Mouse (Mus musculus) heart, adult 2 months (tissue): ENCODE results near the gene Acly. TPM values are rescaled to one million over a fixed set of nuclear protein-coding genes. Genes with fewer than 3 reads are reported as not detected.

ENCODE experiments used
- DNase-seq, 2 experiments: peaks; one replicate each; pipeline ENCODE4 v3.0.0; 2021
- H3K27ac ChIP-seq: fragments of 200-600 bp; 2 replicates; pipeline ENCODE4 v1.8.1; 2022
- H3K27me3 ChIP-seq: fragments of 200-500 bp; 2 replicates; pipeline ENCODE4 v1.6.1; 2012; ENCODE audit warnings: mild to moderate bottlenecking, low read length, inconsistent platforms, mixed read lengths; ENCODE audit not compliant: control insufficient read depth, insufficient read depth
- H3K36me3 ChIP-seq: fragments of 200-500 bp; 2 replicates; pipeline ENCODE4 v1.6.1; 2012; ENCODE audit warnings: low read length, inconsistent platforms; ENCODE audit not compliant: control insufficient read depth, insufficient read depth
- H3K4me1 ChIP-seq: fragments of 200-500 bp; 2 replicates; pipeline ENCODE4 v1.6.1; 2011; ENCODE audit warnings: low read length; ENCODE audit not compliant: control insufficient read depth, insufficient read depth
- H3K4me3 ChIP-seq: fragments of 200-600 bp; 2 replicates; pipeline ENCODE4 v1.8.1; 2022
- H3K79me2 ChIP-seq: fragments of 200-500 bp; replicated peaks from 2 replicates; pipeline ENCODE4 v1.6.1; 2012; ENCODE audit warnings: mild to moderate bottlenecking, inconsistent platforms, low read length, moderate library complexity, mixed read lengths; ENCODE audit not compliant: control insufficient read depth, insufficient read depth
- H3K9ac ChIP-seq: fragments of 200-500 bp; 2 replicates; pipeline ENCODE4 v1.6.1; 2012; ENCODE audit warnings: low read depth, mild to moderate bottlenecking, control low read depth, inconsistent platforms, low read length, mixed read lengths
- CTCF ChIP-seq: fragments of 200-600 bp; IDR thresholded peaks from 2 replicates; pipeline ENCODE4 v1.8.1; 2022; ENCODE audit warnings: antibody characterized with exemption, mild to moderate bottlenecking, moderate library complexity
- EP300 ChIP-seq: fragments of 200-500 bp; IDR thresholded peaks from 2 replicates; pipeline ENCODE4 v1.6.1; 2011; ENCODE audit warnings: low read depth, low read length, control low read depth; ENCODE audit not compliant: insufficient read depth
- POLR2A ChIP-seq: fragments of 200-500 bp; IDR thresholded peaks from 2 replicates; pipeline ENCODE4 v1.6.1; 2011; ENCODE audit warnings: mild to moderate bottlenecking, low read depth, low read length, control low read depth; ENCODE audit not compliant: insufficient read depth
- WGBS: fragments of 180-500 bp; shearing (Covaris S2); methylation state at CpG from one replicate; pipeline ENCODE4 v1.1.7; 2018; 5-methylcytosine and 5-hydroxymethylcytosine counted together
- intact Hi-C: fragments of 180-260 bp; cut with DNase I; formaldehyde crosslinking; loops from one replicate; pipeline ENCODE4 v1.15.1; 2025
- polyA plus RNA-seq: library from polyadenylated mRNA; depleted of rRNA; stranded (reverse); fragments of >200 nt; gene quantifications from 2 replicates; pipeline ENCODE4 v1.2.3, GENCODE M21; 2012
- total RNA-seq, 2 experiments: library from RNA; stranded (reverse); gene quantifications; 2 replicates each; pipeline ENCODE4 v1.2.3; 2021

Gene Acly
- total and polyA plus RNA-seq, 3 experiments, result 25.5 to 74.7 (median 34.6) TPM

- H3K4me1 ChIP-seq, result peaks cover 5% of the 10 kb centered on the region
- H3K9ac ChIP-seq, result peak overlapping the region; percentile 66
- no peaks in the 10 kb centered on the region for H3K36me3 ChIP-seq
- H3K27ac ChIP-seq, result no peak overlapping the region
- peak overlapping the region; percentile 26; the same call in 1 of the 2 replicates for H3K4me3 ChIP-seq
- H3K79me2 ChIP-seq, result no peaks in the 10 kb centered on the region
- intact Hi-C loops, result loop anchor here (2.0 to 10.0 kb wide), 4 partner anchors 48 to 494 kb away; partner anchors contain the start of genes Hcrt and Nkiras2
- DNase-seq, result peak; percentile 37 to 39
- TF ChIP-seq POLR2A, result no peak
- WGBS, result 9% methylated on average over 16 of the region's 16 CpGs
- H3K27me3 ChIP-seq, result no peaks in the 10 kb centered on the region
Observed at GRCm38 (mm10) chr11:100571202-100571567, 43.4 kb upstream of the Acly start.

- intact Hi-C loops, result loop anchor here (1.0 to 10.0 kb wide), 5 partner anchors 48 to 494 kb away; partner anchors contain the start of genes Hcrt and Nkiras2
- peak overlapping the region; percentile 66 for H3K9ac ChIP-seq
- no peak for TF ChIP-seq POLR2A
- TF ChIP-seq EP300, result peak; percentile 83
- peak; percentile 96 for TF ChIP-seq CTCF
Observed at GRCm38 (mm10) chr11:100570430-100571201, 42.8 kb upstream of the Acly start.

GRCm38 (mm10) chr11:100569789-100570188 lies 42.0 kb upstream of the Acly start:
- no peak overlapping the region for H3K9ac ChIP-seq
- intact Hi-C loops, result loop anchor here (1.0 to 10.0 kb wide), 5 partner anchors 49 to 495 kb away; partner anchors contain the start of genes Hcrt and Nkiras2
- WGBS, result 56% methylated on average over 9 of the region's 9 CpGs
- H3K4me1 ChIP-seq, result peaks cover 5% of the 10 kb centered on the region
- no peaks in the 10 kb centered on the region for H3K79me2 ChIP-seq
- no peak overlapping the region for H3K27ac ChIP-seq
- H3K36me3 ChIP-seq, result no peaks in the 10 kb centered on the region
- DNase-seq, result no peak
- H3K4me3 ChIP-seq, result no peak overlapping the region
- no peaks in the 10 kb centered on the region for H3K27me3 ChIP-seq
- TF ChIP-seq CTCF (no peak), POLR2A (no peak), EP300 (no peak)

More at GRCm38 (mm10) chr11:100570430-100571201, 42.8 kb upstream of the Acly start:
- H3K27me3 ChIP-seq, result no peaks in the 10 kb centered on the region
- 5% methylated on average over 8 of the region's 8 CpGs for WGBS
- H3K4me3 ChIP-seq, result peak overlapping the region; percentile 26; the same call in 1 of the 2 replicates
- DNase-seq, result peak; percentile 62 to 63
- peaks cover 5% of the 10 kb centered on the region for H3K4me1 ChIP-seq
- no peaks in the 10 kb centered on the region for H3K36me3 ChIP-seq
- H3K27ac ChIP-seq, result no peak overlapping the region
- H3K79me2 ChIP-seq, result no peaks in the 10 kb centered on the region

- no peak overlapping the region for H3K4me3 ChIP-seq
- H3K79me2 ChIP-seq, result no peaks in the 10 kb centered on the region
- intact Hi-C loops, result no loop called here
- H3K4me1 ChIP-seq, result peaks cover 4% of the 10 kb centered on the region
- WGBS, result 87% methylated on average over 8 of the region's 8 CpGs
- H3K27me3 ChIP-seq, result no peaks in the 10 kb centered on the region
- no peaks in the 10 kb centered on the region for H3K36me3 ChIP-seq
- DNase-seq, result no peak
- H3K9ac ChIP-seq, result no peak overlapping the region
- TF ChIP-seq CTCF, result no peak
- no peak for TF ChIP-seq POLR2A
- no peak for TF ChIP-seq EP300
- no peak overlapping the region for H3K27ac ChIP-seq
Observed at GRCm38 (mm10) chr11:100568692-100569091, 40.9 kb upstream of the Acly start.

- Histone ChIP-seq H3K9ac (no peak overlapping the region), H3K4me1 (peaks cover 4% of the 10 kb centered on the region), H3K79me2 (no peaks in the 10 kb centered on the region), H3K27ac (no peak overlapping the region), H3K4me3 (no peak overlapping the region), H3K27me3 (no peaks in the 10 kb centered on the region), H3K36me3 (no peaks in the 10 kb centered on the region)
- TF ChIP-seq POLR2A (no peak), CTCF (no peak), EP300 (no peak)
- DNase-seq, result no peak
- intact Hi-C loops, result no loop called here
- 43% methylated on average over 9 of the region's 9 CpGs for WGBS
Observed at GRCm38 (mm10) chr11:100567815-100568245, 40.0 kb upstream of the Acly start.

GRCm38 (mm10) chr11:100567229-100567628 lies 39.4 kb upstream of the Acly start:
- Histone ChIP-seq H3K4me1 (peaks cover 4% of the 10 kb centered on the region), H3K27ac (no peak overlapping the region), H3K36me3 (no peaks in the 10 kb centered on the region), H3K9ac (no peak overlapping the region), H3K79me2 (no peaks in the 10 kb centered on the region), H3K4me3 (no peak overlapping the region), H3K27me3 (no peaks in the 10 kb centered on the region)
- intact Hi-C loops, result no loop called here
- 43% methylated on average over 5 of the region's 5 CpGs for WGBS
- TF ChIP-seq POLR2A (no peak), EP300 (no peak), CTCF (no peak)
- no peak for DNase-seq
